In the genomic region with DNA sequence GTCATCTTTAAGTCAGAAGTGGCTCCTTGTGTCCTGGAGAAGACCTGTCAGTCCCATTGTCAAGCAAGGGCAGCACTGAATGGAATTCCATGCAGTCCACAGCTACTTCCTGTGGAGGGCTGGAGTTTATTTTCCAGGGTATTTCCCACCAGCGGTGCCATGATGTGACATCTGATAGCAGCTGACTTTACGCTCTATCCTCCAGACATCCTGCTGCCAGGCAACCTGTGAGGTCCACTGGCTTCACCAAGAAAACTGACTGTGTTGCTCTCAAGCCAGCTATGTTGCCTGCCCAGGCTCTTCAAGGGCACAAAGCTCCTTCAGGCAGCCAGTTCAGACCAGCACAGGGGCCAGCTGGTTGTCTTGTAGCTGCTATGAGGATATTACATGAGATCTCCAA, we compare ENCODE assay signal across 9 mouse cellular contexts.
DNase-seq lines count a peak whose midpoint lies in the region; ATAC-seq and TF ChIP-seq lines count a peak whose summit lies in the region.
"Had no signal": no experiment of that assay in that cellular context is flagged by ENCODE, and none has a peak within 500 bp of the region (broad histone marks: within the 10 kb centered on the region; RNA-seq: fewer than 3 reads in every experiment).

No protein-coding gene starts in this region.

- WGBS in midbrain, postnatal 0 days: 43% methylated on average over 2 of the region's 2 CpGs
- 52% methylated on average over 2 of the region's 2 CpGs for WGBS in midbrain, embryonic 14.5 days
- WGBS in limb, embryonic 10.5 days: 47% methylated on average over 2 of the region's 2 CpGs
- 70% methylated on average over 2 of the region's 2 CpGs for WGBS in forebrain, embryonic 12.5 days

- H3K4me2 ChIP-seq in midbrain, postnatal 0 days (ENCODE audit: low read depth, low read length, poor library complexity, severe bottlenecking): no peak overlapping the region
- no peak overlapping the region for H3K4me2 ChIP-seq in midbrain, embryonic 14.5 days (ENCODE audit: low read length)
- no peak overlapping the region for H3K4me2 ChIP-seq in forebrain, embryonic 12.5 days
- H3K4me2 ChIP-seq: liver, embryonic 13.5 days had no signal

- no peaks in the 10 kb centered on the region for H3K4me1 ChIP-seq in midbrain, postnatal 0 days (ENCODE audit: insufficient read depth, low read length)
- H3K4me1 ChIP-seq in midbrain, embryonic 14.5 days (ENCODE audit: control insufficient read depth, insufficient read depth, low read length): no peaks in the 10 kb centered on the region
- H3K4me1 ChIP-seq in embryonic fibroblast, embryonic 13.5 days (ENCODE audit: control insufficient read depth, insufficient read depth, low read length): peaks cover 25% of the 10 kb centered on the region
- peaks cover 26% of the 10 kb centered on the region for H3K4me1 ChIP-seq in limb, embryonic 10.5 days
- H3K4me1 ChIP-seq in forebrain, embryonic 12.5 days: peaks cover 17% of the 10 kb centered on the region

- H3K27ac ChIP-seq in midbrain, postnatal 0 days (ENCODE audit: low read depth, low read length): no peak overlapping the region
- no peak overlapping the region for H3K27ac ChIP-seq in midbrain, embryonic 14.5 days (replicated peaks; ENCODE audit: low read depth, low read length)
- H3K27ac ChIP-seq in embryonic fibroblast, embryonic 13.5 days (ENCODE audit: insufficient read depth, low read length): peak overlapping the region; percentile 53
- 0 out of 2 replicates have a peak overlapping the region, but pooled peaks have one; percentile 56 for H3K27ac ChIP-seq in limb, embryonic 10.5 days
- H3K27ac ChIP-seq in forebrain, embryonic 12.5 days: no peak overlapping the region

- no peak for TF ChIP-seq CTCF in midbrain, postnatal 0 days (IDR thresholded peaks at IDR 0.05)
- TF ChIP-seq CTCF in embryonic fibroblast, embryonic 13.5 days (IDR thresholded peaks at IDR 0.05; ENCODE audit: borderline replicate concordance, insufficient read depth, low read length): no peak

- no peak overlapping the region for H3K4me3 ChIP-seq in midbrain, postnatal 0 days (ENCODE audit: low read depth, low read length)
- H3K4me3 ChIP-seq in midbrain, embryonic 14.5 days (replicated peaks; ENCODE audit: low read depth, low read length): no peak overlapping the region
- no peak overlapping the region for H3K4me3 ChIP-seq in embryonic fibroblast, embryonic 13.5 days (ENCODE audit: insufficient read depth, low read length)
- no peak overlapping the region for H3K4me3 ChIP-seq in limb, embryonic 10.5 days
- H3K4me3 ChIP-seq in forebrain, embryonic 12.5 days (replicated peaks): no peak overlapping the region
- H3K4me3 ChIP-seq: liver, embryonic 13.5 days had no signal

- no peaks in the 10 kb centered on the region for H3K36me3 ChIP-seq in midbrain, postnatal 0 days (ENCODE audit: insufficient read depth, low read length)
- H3K36me3 ChIP-seq in midbrain, embryonic 14.5 days (ENCODE audit: control insufficient read depth, insufficient read depth, low read length): no peaks in the 10 kb centered on the region
- no peaks in the 10 kb centered on the region for H3K36me3 ChIP-seq in limb, embryonic 10.5 days
- no peaks in the 10 kb centered on the region for H3K36me3 ChIP-seq in forebrain, embryonic 12.5 days (replicated peaks)
- H3K36me3 ChIP-seq: liver, embryonic 13.5 days had no signal

- no peak overlapping the region for H3K9ac ChIP-seq in midbrain, postnatal 0 days (replicated peaks; ENCODE audit: low read length, poor library complexity, severe bottlenecking)
- H3K9ac ChIP-seq in midbrain, embryonic 14.5 days (replicated peaks; ENCODE audit: low read length): no peak overlapping the region
- H3K9ac ChIP-seq in forebrain, embryonic 12.5 days: no peak overlapping the region
- H3K9ac ChIP-seq: forebrain, postnatal 0 days had no signal

- H3K9me3 ChIP-seq in midbrain, postnatal 0 days (ENCODE audit: low read length): no peaks in the 10 kb centered on the region
- no peaks in the 10 kb centered on the region for H3K9me3 ChIP-seq in midbrain, embryonic 14.5 days (ENCODE audit: control insufficient read depth, low read length)
- no peaks in the 10 kb centered on the region for H3K9me3 ChIP-seq in limb, embryonic 10.5 days (replicated peaks)
- H3K9me3 ChIP-seq in forebrain, embryonic 12.5 days: no peaks in the 10 kb centered on the region
- H3K9me3 ChIP-seq: liver, embryonic 13.5 days had no signal

- peak; percentile 48 for DNase-seq in midbrain, postnatal 0 days (ENCODE audit: low spot score)
- no peak for DNase-seq in midbrain, embryonic 14.5 days
- DNase-seq in limb, embryonic 10.5 days (ENCODE audit: low spot score): no peak
- DNase-seq in adrenal gland, adult 8-10 months: no peak
- no peak for DNase-seq in thymus, postnatal 36 days
- DNase-seq: forebrain, postnatal 0 days; liver, embryonic 13.5 days had no signal

- no peaks in the 10 kb centered on the region for H3K27me3 ChIP-seq in midbrain, postnatal 0 days (ENCODE audit: insufficient read depth, low read length)
- H3K27me3 ChIP-seq in midbrain, embryonic 14.5 days (ENCODE audit: control insufficient read depth, insufficient read depth, low read length): no peaks in the 10 kb centered on the region
- no peaks in the 10 kb centered on the region for H3K27me3 ChIP-seq in limb, embryonic 10.5 days (ENCODE audit: low read depth, poor library complexity, severe bottlenecking)
- no peaks in the 10 kb centered on the region for H3K27me3 ChIP-seq in forebrain, embryonic 12.5 days
- H3K27me3 ChIP-seq: liver, embryonic 13.5 days had no signal

- no peak for TF ChIP-seq POLR2A in embryonic fibroblast, embryonic 13.5 days (IDR thresholded peaks at IDR 0.05; ENCODE audit: low read depth, low read length)

- ATAC-seq in midbrain, postnatal 0 days (ENCODE audit: low FRiP score): no peak
- ATAC-seq in midbrain, embryonic 14.5 days (ENCODE audit: low FRiP score, low TSS enrichment): no peak
- ATAC-seq in forebrain, embryonic 12.5 days (ENCODE audit: low FRiP score): no peak

Comparison
In these comparisons a context has a peak if more than half of its experiments do, and no peak if none do; other contexts are left out.
1. H3K27ac ChIP-seq: peak in embryonic fibroblast, embryonic 13.5 days (single experiment) and limb, embryonic 10.5 days (single experiment); none in midbrain, postnatal 0 days (single experiment), midbrain, embryonic 14.5 days (single experiment) and forebrain, embryonic 12.5 days (single experiment).